Mouse (Mus musculus): Measurements from ENCODE around the gene Zfp830. TPM values are rescaled to one million over a fixed set of nuclear protein-coding genes. Genes with fewer than 3 reads are reported as not detected.

Gene Zfp830
- total RNA-seq, 2 experiments from 2014 or later, result 12.3 to 17.9 TPM

Other genes with a start within 250 kb of the Zfp830 start
- under 1 TPM in 1 of 2 experiments, not detected in 1; 0.12 TPM for gene Cct6b, start within 50 bp of the Zfp830 start, total RNA-seq (2021)
- gene Lig3, start 16.8 kb downstream of the Zfp830 start, total RNA-seq (2021), result 10 to 100 TPM; 17.4 to 19.5 TPM
- gene Rffl, start 106.9 kb downstream of the Zfp830 start, total RNA-seq (2021), result 1 to 10 TPM; 5.6 to 9.7 TPM
- 1 to 10 TPM; 2.9 to 4.0 TPM for gene Rad51d, start 126.3 kb downstream of the Zfp830 start, total RNA-seq (2021)
- gene Fndc8, start 127.8 kb downstream of the Zfp830 start, total RNA-seq (2021), result not detected
- gene Nle1, start 144.1 kb downstream of the Zfp830 start, total RNA-seq (2021), result 10 to 100 TPM in 1 of 2 experiments, 1 to 10 TPM in 1; 9.1 to 10.5 TPM
- 100 to 1,000 TPM; 158 to 168 TPM for gene Unc45b, start 146.2 kb downstream of the Zfp830 start, total RNA-seq (2021)
- 10 to 100 TPM; 20.4 to 20.5 TPM for gene Slfn5, start 187.0 kb downstream of the Zfp830 start, total RNA-seq (2021)
- under 1 TPM; 0.33 to 0.42 TPM for gene Slfn9, start 227.5 kb downstream of the Zfp830 start, total RNA-seq (2021)

Measured in gastrocnemius, postnatal 36 days (tissue).